Mouse (Mus musculus) left cerebral cortex, adult 8-10 months (tissue): ENCODE results near the gene Pck1. TPM values are rescaled to one million over a fixed set of nuclear protein-coding genes. Genes with fewer than 3 reads are reported as not detected.

ENCODE experiments used
- DNase-seq, 2 experiments: peaks; one replicate each; pipeline ENCODE4 v3.0.0; 2022; ENCODE audit warnings: low spot score in 2 of 2
- total RNA-seq, 4 experiments: library from RNA; stranded (reverse); gene quantifications; 2 replicates each; pipeline ENCODE4 v1.2.4; 2022

Gene Pck1
- total RNA-seq, 4 experiments from 2014 or later: 0.11 TPM; not detected in 3

GRCm38 (mm10) chr2:173173008-173173407, 20.2 kb downstream of the Pck1 start:
- peak in 1 of 2 experiments; percentile 21 for DNase-seq

GRCm38 (mm10) chr2:173173521-173174511, 21.0 kb downstream of the Pck1 start:
- DNase-seq: peak; percentile 56 to 80

- DNase-seq: peak in 1 of 2 experiments; percentile 1
These were observed 21.7 kb downstream of the Pck1 start for GRCm38 (mm10) chr2:173174569-173174968.

- peak in 1 of 2 experiments; percentile 2 for DNase-seq
These were observed 22.9 kb downstream of the Pck1 start for GRCm38 (mm10) chr2:173175703-173176102.

GRCm38 (mm10) chr2:173177481-173177880, 24.6 kb downstream of the Pck1 start:
- no peak for DNase-seq

GRCm38 (mm10) chr2:173177951-173178350, 25.1 kb downstream of the Pck1 start:
- DNase-seq: no peak

GRCm38 (mm10) chr2:173179046-173179445, 26.2 kb downstream of the Pck1 start:
- DNase-seq: no peak

GRCm38 (mm10) chr2:173180026-173180425, 27.2 kb downstream of the Pck1 start:
- no peak for DNase-seq

GRCm38 (mm10) chr2:173180721-173181388, 28.0 kb downstream of the Pck1 start:
- DNase-seq: no peak

- no peak for DNase-seq
These were observed 28.6 kb downstream of the Pck1 start for GRCm38 (mm10) chr2:173181486-173181885.

- DNase-seq: no peak
These were observed 29.1 kb downstream of the Pck1 start for GRCm38 (mm10) chr2:173181901-173182300.

- no peak for DNase-seq
These were observed 29.9 kb downstream of the Pck1 start for GRCm38 (mm10) chr2:173182796-173183195.

GRCm38 (mm10) chr2:173183311-173183710, 30.5 kb downstream of the Pck1 start:
- no peak for DNase-seq

GRCm38 (mm10) chr2:173183836-173184460, 31.1 kb downstream of the Pck1 start:
- DNase-seq: peak in 1 of 2 experiments; percentile 63

- no peak for DNase-seq
These were observed 31.7 kb downstream of the Pck1 start for GRCm38 (mm10) chr2:173184475-173185080.

GRCm38 (mm10) chr2:173185282-173185681, 32.4 kb downstream of the Pck1 start:
- no peak for DNase-seq

- DNase-seq: peak; percentile 41 to 82
These were observed 33.4 kb downstream of the Pck1 start for GRCm38 (mm10) chr2:173186047-173186943.

GRCm38 (mm10) chr2:173187182-173187855, 34.5 kb downstream of the Pck1 start:
- DNase-seq: no peak

GRCm38 (mm10) chr2:173194796-173195195, 41.9 kb downstream of the Pck1 start:
- no peak for DNase-seq
